Mouse (Mus musculus) liver, embryonic 16.5 days (tissue): ENCODE results near the gene Pofut2. TPM values are rescaled to one million over a fixed set of nuclear protein-coding genes. Genes with fewer than 3 reads are reported as not detected.

Experiments used
- ATAC-seq: fragments of 200-750 bp; cut with Nextera tagmentation; 2 replicates; pipeline ENCODE4 v1.8.0; 2017; ENCODE audit warnings: low read depth, mild to moderate bottlenecking, moderate number of reproducible peaks, moderate library complexity
- H3K27ac ChIP-seq: fragments of 300-500 bp; sonication (generic); 2 replicates; pipeline ENCODE4 v1.5.1; 2014; ENCODE audit warnings: mild to moderate bottlenecking, low read length
- H3K27me3 ChIP-seq: fragments of 300-500 bp; sonication (generic); 2 replicates; pipeline ENCODE4 v1.6.1; 2014; ENCODE audit warnings: low read depth, low read length, mixed read lengths; ENCODE audit not compliant: control insufficient read depth, insufficient read depth
- H3K36me3 ChIP-seq: fragments of 300-500 bp; sonication (generic); 2 replicates; pipeline ENCODE4 v1.6.1; 2014; ENCODE audit warnings: mild to moderate bottlenecking; ENCODE audit not compliant: control insufficient read depth, insufficient read depth
- H3K4me1 ChIP-seq: fragments of 300-500 bp; sonication (generic); 2 replicates; pipeline ENCODE4 v1.6.1; 2014; ENCODE audit warnings: low read depth, low read length, mixed read lengths; ENCODE audit not compliant: control insufficient read depth
- H3K4me2 ChIP-seq: fragments of 300-500 bp; sonication (generic); 2 replicates; pipeline ENCODE4 v1.6.1; 2014; ENCODE audit warnings: low read depth, low read length, mixed read lengths
- H3K4me3 ChIP-seq: fragments of 300-500 bp; sonication (generic); 2 replicates; pipeline ENCODE4 v1.5.1; 2014; ENCODE audit warnings: low read depth, mild to moderate bottlenecking, low read length
- H3K9ac ChIP-seq: fragments of 300-500 bp; sonication (generic); 2 replicates; pipeline ENCODE4 v1.6.1; 2014; ENCODE audit warnings: low read depth, low read length
- H3K9me3 ChIP-seq: fragments of 300-500 bp; sonication (generic); replicated peaks from 2 replicates; pipeline ENCODE4 v1.6.1; 2016; ENCODE audit warnings: low read length; ENCODE audit not compliant: control insufficient read depth
- WGBS: fragments of 180-500 bp; shearing (Covaris S2); extraction: QIAGEN DNeasy Blood & Tissue Kit; methylation state at CpG from one replicate; pipeline ENCODE4 v1.1.7; 2014; ENCODE audit not compliant: insufficient replicate concordance; 5-methylcytosine and 5-hydroxymethylcytosine counted together
- polyA plus RNA-seq: library from polyadenylated mRNA; unstranded; fragments of >200 nt; fragmentation: Nextera tagmentation; extraction: Ambion mirVana; gene quantifications from 2 replicates; pipeline ENCODE4 v1.2.1, GENCODE M21; 2015

Gene Pofut2
- polyA plus RNA-seq, 1 experiment from 2014 or later: 25.2 TPM

- no peak overlapping the region for H3K4me3 ChIP-seq
- WGBS: 50% methylated on average over 8 of the region's 8 CpGs
Measured at GRCm38 (mm10) chr10:77226691-77227367, 32.2 kb upstream of the Pofut2 start.

GRCm38 (mm10) chr10:77227368-77227723 lies 31.7 kb upstream of the Pofut2 start:
- Histone ChIP-seq H3K9ac (no peak overlapping the region), H3K27ac (peak overlapping the region; percentile 54), H3K4me3 (no peak overlapping the region), H3K4me1 (peaks cover 84% of the 10 kb centered on the region), H3K4me2 (no peak overlapping the region), H3K9me3 (no peaks in the 10 kb centered on the region), H3K36me3 (no peaks in the 10 kb centered on the region), H3K27me3 (no peaks in the 10 kb centered on the region)
- ATAC-seq: no peak
- WGBS: 79% methylated on average over 6 of the region's 6 CpGs

More at GRCm38 (mm10) chr10:77226691-77227367, 32.2 kb upstream of the Pofut2 start:
- H3K4me2 ChIP-seq: peak overlapping the region; percentile 46; the same call in 1 of the 2 replicates
- no peak overlapping the region; the same call in 1 of the 2 replicates for H3K9ac ChIP-seq
- no peak for ATAC-seq
- no peaks in the 10 kb centered on the region for H3K27me3 ChIP-seq
- peaks cover 84% of the 10 kb centered on the region for H3K4me1 ChIP-seq
- no peaks in the 10 kb centered on the region for H3K9me3 ChIP-seq
- H3K36me3 ChIP-seq: no peaks in the 10 kb centered on the region
- H3K27ac ChIP-seq: peak overlapping the region; percentile 81

GRCm38 (mm10) chr10:77229609-77230595 lies 29.1 kb upstream of the Pofut2 start:
- no peaks in the 10 kb centered on the region for H3K9me3 ChIP-seq
- H3K36me3 ChIP-seq: no peaks in the 10 kb centered on the region
- H3K4me1 ChIP-seq: peaks cover 80% of the 10 kb centered on the region
- peak overlapping the region; percentile 66 for H3K27ac ChIP-seq
- peak overlapping the region; percentile 8 for H3K9ac ChIP-seq
- WGBS: 54% methylated on average over 13 of the region's 13 CpGs
- ATAC-seq: no peak
- H3K4me3 ChIP-seq: no peak overlapping the region
- H3K4me2 ChIP-seq: 0 out of 2 replicates have a peak overlapping the region, but pooled peaks have one; percentile 4
- no peaks in the 10 kb centered on the region for H3K27me3 ChIP-seq

GRCm38 (mm10) chr10:77231861-77232755 lies 26.9 kb upstream of the Pofut2 start:
- 32% methylated on average over 16 of the region's 16 CpGs for WGBS
- peak; percentile 97 for ATAC-seq
- H3K4me1 ChIP-seq: peaks cover 63% of the 10 kb centered on the region
- no peaks in the 10 kb centered on the region for H3K27me3 ChIP-seq
- H3K9ac ChIP-seq: peak overlapping the region; percentile 56
- H3K27ac ChIP-seq: peak overlapping the region; percentile 93
- H3K4me3 ChIP-seq: peak overlapping the region; percentile 39
- no peaks in the 10 kb centered on the region for H3K9me3 ChIP-seq
- H3K36me3 ChIP-seq: no peaks in the 10 kb centered on the region
- peak overlapping the region; percentile 70 for H3K4me2 ChIP-seq

- peak; percentile 49 for ATAC-seq
- 16% methylated on average over 1 of the region's 1 CpGs for WGBS
- Histone ChIP-seq H3K9ac (peak overlapping the region; percentile 37), H3K4me1 (peaks cover 66% of the 10 kb centered on the region), H3K36me3 (no peaks in the 10 kb centered on the region), H3K27ac (peak overlapping the region; percentile 92), H3K27me3 (no peaks in the 10 kb centered on the region), H3K4me2 (peak overlapping the region; percentile 70; the same call in 1 of the 2 replicates), H3K4me3 (no peak overlapping the region), H3K9me3 (no peaks in the 10 kb centered on the region)
Measured at GRCm38 (mm10) chr10:77233230-77233629, 25.8 kb upstream of the Pofut2 start.

GRCm38 (mm10) chr10:77234991-77235616 lies 23.9 kb upstream of the Pofut2 start:
- H3K4me3 ChIP-seq: no peak overlapping the region
- WGBS: 61% methylated on average over 12 of the region's 12 CpGs
- H3K4me2 ChIP-seq: no peak overlapping the region
- H3K4me1 ChIP-seq: peaks cover 53% of the 10 kb centered on the region
- H3K9me3 ChIP-seq: no peaks in the 10 kb centered on the region
- H3K9ac ChIP-seq: no peak overlapping the region
- no peak overlapping the region for H3K27ac ChIP-seq
- ATAC-seq: no peak
- no peaks in the 10 kb centered on the region for H3K27me3 ChIP-seq
- H3K36me3 ChIP-seq: no peaks in the 10 kb centered on the region

- 66% methylated on average over 16 of the region's 16 CpGs for WGBS
- no peaks in the 10 kb centered on the region for H3K9me3 ChIP-seq
- peaks cover 26% of the 10 kb centered on the region for H3K4me1 ChIP-seq
- H3K27ac ChIP-seq: no peak overlapping the region
- H3K4me3 ChIP-seq: no peak overlapping the region
- no peak overlapping the region for H3K4me2 ChIP-seq
- no peaks in the 10 kb centered on the region for H3K36me3 ChIP-seq
- ATAC-seq: 0 out of 2 replicates have a peak, but pooled peaks have one; percentile 17
- H3K27me3 ChIP-seq: no peaks in the 10 kb centered on the region
- no peak overlapping the region for H3K9ac ChIP-seq
Measured at GRCm38 (mm10) chr10:77237795-77238580, 21.0 kb upstream of the Pofut2 start.
